Mouse (Mus musculus) C2C12 (cell line): ENCODE measurements at regions not wholly inside any gene's neighbourhood (a gene's known extent, or its start where the extent isn't known, plus 50 kb on each side); places are given as distances from the start of the nearest gene placed in this dataset.

Experiments used
- H3K27me3 ChIP-seq: one replicate; pipeline ENCODE4 v1.6.1; 2011; ENCODE audit not compliant: control insufficient read depth, insufficient read depth, insufficient read length
- H3K36me3 ChIP-seq: one replicate; pipeline ENCODE4 v1.6.1; 2011; ENCODE audit not compliant: control insufficient read depth, insufficient read depth
- H3K4me3 ChIP-seq: one replicate; pipeline ENCODE4 v1.5.1; 2011; ENCODE audit warnings: mild to moderate bottlenecking, control low read depth; ENCODE audit not compliant: poor library complexity, insufficient read depth, severe bottlenecking
- H3K79me2 ChIP-seq: one replicate; pipeline ENCODE4 v1.6.1; 2011; ENCODE audit not compliant: control insufficient read depth, insufficient read depth
- H3K79me3 ChIP-seq: one replicate; pipeline ENCODE4 v1.6.1; 2011; ENCODE audit warnings: low read depth, control low read depth
- H3ac ChIP-seq: one replicate; pipeline ENCODE3; 2011; ENCODE audit warnings: low read depth; ENCODE audit not compliant: control insufficient read depth, insufficient read length
- CEBPB ChIP-seq: IDR thresholded peaks from one replicate; pipeline ENCODE4 v1.6.1; 2011; ENCODE audit warnings: low read depth, mild to moderate bottlenecking, control low read depth, moderate library complexity
- CTCF ChIP-seq: IDR thresholded peaks from one replicate; pipeline ENCODE4 v1.5.1; 2011; ENCODE audit not compliant: control insufficient read depth, insufficient read depth, insufficient read length
- FOSL1 ChIP-seq: IDR thresholded peaks from one replicate; pipeline ENCODE4 v1.8.0; 2011; ENCODE audit warnings: mild to moderate bottlenecking, low read length; ENCODE audit not compliant: poor library complexity, insufficient read depth, severe bottlenecking
- MAX ChIP-seq: IDR thresholded peaks from one replicate; pipeline ENCODE4 v1.6.1; 2011; ENCODE audit warnings: mild to moderate bottlenecking, control low read depth
- MYOD1 ChIP-seq: IDR thresholded peaks from one replicate; pipeline ENCODE4 v1.6.1; 2011; ENCODE audit warnings: low read depth; ENCODE audit not compliant: control insufficient read depth, insufficient read length
- MYOG ChIP-seq: IDR thresholded peaks from one replicate; pipeline ENCODE4 v1.6.1; 2011; ENCODE audit not compliant: control insufficient read depth, insufficient read length; ENCODE audit errors: extremely low read depth
- USF1 ChIP-seq: IDR thresholded peaks from one replicate; pipeline ENCODE4 v1.6.1; 2011; ENCODE audit warnings: low read depth, mild to moderate bottlenecking, control low read depth, moderate library complexity

- Histone ChIP-seq H3K79me2 (no peaks in the 10 kb centered on the region), H3K79me3 (no peaks in the 10 kb centered on the region), H3ac (no peak overlapping the region), H3K36me3 (no peaks in the 10 kb centered on the region), H3K27me3 (no peaks in the 10 kb centered on the region), H3K4me3 (no peak overlapping the region)
- TF ChIP-seq MYOD1 (no peak), MAX (peak; percentile 80)
These were observed 1379.7 kb downstream of the Gsdmc2 start for GRCm38 (mm10) chr15:62465026-62465839.

- H3K79me2 ChIP-seq = no peaks in the 10 kb centered on the region
- H3ac ChIP-seq = no peak overlapping the region
- no peaks in the 10 kb centered on the region for H3K27me3 ChIP-seq
- no peaks in the 10 kb centered on the region for H3K36me3 ChIP-seq
- TF ChIP-seq CEBPB = no peak
- no peak for TF ChIP-seq FOSL1
- TF ChIP-seq MYOG = no peak
- TF ChIP-seq MAX = no peak
- TF ChIP-seq USF1 = no peak
- no peak for TF ChIP-seq MYOD1
- no peak for TF ChIP-seq CTCF
- no peaks in the 10 kb centered on the region for H3K79me3 ChIP-seq
- no peak overlapping the region for H3K4me3 ChIP-seq
These were observed 1382.3 kb downstream of the Gsdmc2 start for GRCm38 (mm10) chr15:62462698-62463097.

DNA sequence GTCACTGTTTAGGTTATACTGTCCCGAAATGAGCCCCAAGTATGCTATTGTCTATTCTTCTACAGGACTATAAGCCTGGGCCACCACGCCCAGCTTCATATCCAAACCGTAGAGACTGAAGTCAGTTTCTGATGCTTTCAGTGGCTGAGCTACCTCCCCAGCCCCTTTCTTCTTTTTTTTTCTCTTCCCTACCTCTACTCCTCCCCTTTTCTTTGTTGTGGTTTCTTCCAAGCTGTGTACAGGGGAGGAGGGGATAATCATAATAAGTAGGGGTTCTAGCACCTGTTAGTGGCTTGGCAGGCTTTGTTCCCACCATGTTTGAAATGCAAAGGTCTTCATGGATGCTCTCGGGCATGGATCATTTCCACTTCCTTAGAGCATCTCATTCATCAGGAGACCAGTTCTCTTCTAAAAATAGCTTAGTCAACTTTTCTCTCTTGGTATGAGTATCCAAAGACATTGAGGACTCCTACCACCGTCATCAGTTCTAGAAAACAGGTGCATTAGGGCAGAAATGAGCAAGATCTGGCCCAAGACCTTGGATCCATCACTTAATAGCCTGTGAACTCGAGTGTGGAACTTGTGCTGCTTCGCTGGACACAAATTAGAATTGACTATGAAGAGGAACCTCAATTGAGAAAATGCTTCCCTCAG, 1383.5 kb downstream of the Gsdmc2 start:
- TF ChIP-seq FOSL1 (no peak), MYOG (no peak), MYOD1 (no peak), USF1 (no peak), CTCF (no peak), CEBPB (no peak), MAX (no peak)
- H3K79me2 ChIP-seq = no peaks in the 10 kb centered on the region
- H3ac ChIP-seq = no peak overlapping the region
- no peaks in the 10 kb centered on the region for H3K79me3 ChIP-seq
- H3K4me3 ChIP-seq = no peak overlapping the region
- no peaks in the 10 kb centered on the region for H3K27me3 ChIP-seq
- no peaks in the 10 kb centered on the region for H3K36me3 ChIP-seq

- H3K36me3 ChIP-seq = no peaks in the 10 kb centered on the region
- no peak for TF ChIP-seq MYOD1
- no peak for TF ChIP-seq USF1
- TF ChIP-seq CTCF = no peak
- no peak for TF ChIP-seq MAX
- TF ChIP-seq FOSL1 = no peak
- no peak for TF ChIP-seq CEBPB
- TF ChIP-seq MYOG = no peak
- H3K27me3 ChIP-seq = no peaks in the 10 kb centered on the region
- no peaks in the 10 kb centered on the region for H3K79me2 ChIP-seq
- no peak overlapping the region for H3ac ChIP-seq
- no peaks in the 10 kb centered on the region for H3K79me3 ChIP-seq
- H3K4me3 ChIP-seq = no peak overlapping the region
These were observed 1384.3 kb downstream of the Gsdmc2 start for GRCm38 (mm10) chr15:62460724-62461123.

DNA sequence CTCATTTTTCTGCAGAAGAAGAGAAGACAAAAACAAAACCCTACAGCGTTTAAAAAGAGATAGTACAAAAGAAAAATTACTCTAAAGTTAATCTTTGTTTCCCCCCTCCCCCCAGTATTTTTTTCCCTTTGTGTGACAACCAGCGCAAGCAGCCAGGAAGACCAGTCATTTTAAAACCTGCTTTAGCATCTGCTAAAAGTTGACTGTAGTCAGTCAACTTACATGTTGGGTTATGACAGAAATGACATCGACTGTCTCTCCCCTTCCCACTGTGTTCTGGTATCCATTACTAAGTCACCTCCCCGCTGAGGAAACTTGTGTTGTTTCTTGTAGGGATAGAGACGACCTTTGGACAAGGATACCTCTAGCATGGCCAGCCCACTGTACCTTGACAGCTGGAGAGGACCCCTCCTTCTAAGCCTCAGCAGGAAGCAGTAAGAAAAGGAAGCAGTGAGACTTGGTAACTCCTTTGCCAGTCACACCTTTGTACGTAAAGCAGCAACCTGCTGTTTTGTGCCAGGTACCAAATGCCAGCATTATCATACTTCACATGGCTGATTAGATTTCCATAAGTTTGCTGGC, 1384.9 kb downstream of the Gsdmc2 start:
- no peak for TF ChIP-seq MAX
- Histone ChIP-seq H3K36me3 (no peaks in the 10 kb centered on the region), H3K27me3 (no peaks in the 10 kb centered on the region), H3K79me3 (no peaks in the 10 kb centered on the region), H3K79me2 (no peaks in the 10 kb centered on the region), H3ac (no peak overlapping the region), H3K4me3 (no peak overlapping the region)

DNA sequence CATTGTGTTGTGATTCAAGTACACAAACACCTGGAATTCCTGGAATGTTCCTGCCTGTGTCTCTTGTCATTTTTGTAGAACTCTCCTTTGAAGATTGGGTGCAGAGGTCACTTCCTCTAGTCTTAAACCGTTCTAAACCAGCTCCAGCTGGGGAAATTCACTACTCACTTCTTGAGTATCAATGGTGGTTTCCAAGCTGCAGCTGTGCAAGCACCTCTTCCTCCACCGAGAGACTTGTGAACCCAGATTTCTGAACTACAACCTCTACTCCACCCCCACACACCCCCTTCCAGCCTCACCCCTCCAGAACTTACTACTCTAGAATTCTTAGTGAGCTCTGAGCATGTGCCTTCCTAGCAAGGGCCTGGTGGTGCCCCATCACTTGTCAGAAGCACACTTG, 1387.0 kb downstream of the Gsdmc2 start:
- Histone ChIP-seq H3K79me2 (no peaks in the 10 kb centered on the region), H3K27me3 (no peaks in the 10 kb centered on the region), H3ac (no peak overlapping the region), H3K4me3 (no peak overlapping the region), H3K36me3 (no peaks in the 10 kb centered on the region), H3K79me3 (no peaks in the 10 kb centered on the region)
- TF ChIP-seq FOSL1 = no peak
- no peak for TF ChIP-seq CTCF
- no peak for TF ChIP-seq MYOG
- no peak for TF ChIP-seq MAX
- no peak for TF ChIP-seq USF1
- no peak for TF ChIP-seq CEBPB
- TF ChIP-seq MYOD1 = no peak
